Mouse (Mus musculus) gastrocnemius, postnatal 36 days (tissue): Measurements from ENCODE around the gene Dkc1. TPM values are rescaled to one million over a fixed set of nuclear protein-coding genes. Genes with fewer than 3 reads are reported as not detected.
"Not testable (repeated sequence)": the region's sequence is repeated elsewhere in the genome, so short reads cannot be mapped to it uniquely, and the experiment has no call there.

Experiments used
- DNase-seq, 2 experiments: peaks; one replicate each; pipeline ENCODE4 v3.0.0; 2022
- intact Hi-C: fragments of 180-260 bp; cut with DNase I; formaldehyde crosslinking; loops from one replicate; pipeline ENCODE4 v1.15.1; 2025
- total RNA-seq, 2 experiments: library from RNA; stranded (reverse); gene quantifications; 2 replicates each; pipeline ENCODE4 v1.2.3; 2021

The Dkc1 gene
- total RNA-seq, 2 experiments from 2014 or later, result 25.5 to 29.2 TPM

DNA sequence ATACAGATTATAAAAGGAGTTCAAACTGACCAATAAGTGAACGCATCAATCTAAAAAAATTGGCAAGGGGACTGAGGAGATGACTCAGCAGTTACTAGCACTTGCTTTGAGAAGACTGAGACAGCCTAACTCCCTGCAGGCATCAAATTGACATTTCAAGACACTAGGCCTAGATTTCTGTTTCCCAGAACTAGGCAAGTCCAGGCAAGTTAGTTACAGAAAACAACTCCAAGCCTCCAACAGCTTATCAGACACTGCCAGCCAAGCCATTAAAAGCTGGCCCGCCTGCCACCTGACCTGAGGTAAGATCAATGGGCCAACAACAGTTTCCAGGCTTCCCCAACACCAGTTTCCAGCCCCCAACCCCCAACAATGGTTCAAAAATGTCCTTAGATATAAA lies 42.1 kb downstream of the Dkc1 start:
- intact Hi-C loops, result no loop called here
- DNase-seq, result no peak

DNA sequence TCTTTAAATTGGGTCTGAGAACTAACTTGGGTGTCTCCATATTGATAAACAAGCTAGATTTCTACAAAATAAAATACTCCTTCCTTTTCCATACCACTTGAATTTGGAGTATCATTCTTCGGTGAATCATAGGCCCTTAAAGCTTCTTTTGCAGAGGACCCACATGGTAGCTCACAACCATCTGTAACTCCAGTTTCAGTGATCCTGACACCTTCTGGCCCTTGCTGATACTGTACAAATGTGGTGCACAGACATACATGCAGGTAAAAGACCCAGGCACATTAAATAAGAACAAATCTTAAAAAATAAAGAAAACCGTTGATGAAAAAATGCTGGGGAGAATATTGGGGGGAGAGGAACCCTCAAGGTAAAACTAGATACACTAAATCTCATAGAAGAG lies 42.5 kb downstream of the Dkc1 start:
- DNase-seq, result no peak
- intact Hi-C loops, result no loop called here

DNA sequence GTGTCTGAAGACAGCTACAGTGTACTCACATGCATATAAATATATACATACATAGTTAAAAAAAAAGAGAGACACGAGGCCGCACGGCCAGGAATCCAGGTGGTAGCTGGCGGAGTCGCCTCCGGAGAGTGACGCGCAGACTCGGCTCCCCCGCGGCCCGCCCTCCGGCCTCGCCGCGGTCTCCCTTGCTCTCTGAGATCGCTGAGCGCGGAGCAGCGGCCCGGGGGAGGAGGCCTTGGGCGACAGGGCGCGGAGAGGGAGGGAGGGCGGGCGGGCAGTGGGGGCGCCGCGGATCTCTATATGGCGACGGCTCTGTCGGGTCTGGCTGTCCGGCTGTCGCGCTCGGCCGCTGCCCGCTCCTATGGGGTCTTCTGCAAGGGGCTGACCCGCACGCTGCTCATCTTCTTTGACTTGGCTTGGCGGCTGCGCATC lies 47.5 kb downstream of the Dkc1 start:
- intact Hi-C loops, DNase-seq: not testable (repeated sequence)

DNA sequence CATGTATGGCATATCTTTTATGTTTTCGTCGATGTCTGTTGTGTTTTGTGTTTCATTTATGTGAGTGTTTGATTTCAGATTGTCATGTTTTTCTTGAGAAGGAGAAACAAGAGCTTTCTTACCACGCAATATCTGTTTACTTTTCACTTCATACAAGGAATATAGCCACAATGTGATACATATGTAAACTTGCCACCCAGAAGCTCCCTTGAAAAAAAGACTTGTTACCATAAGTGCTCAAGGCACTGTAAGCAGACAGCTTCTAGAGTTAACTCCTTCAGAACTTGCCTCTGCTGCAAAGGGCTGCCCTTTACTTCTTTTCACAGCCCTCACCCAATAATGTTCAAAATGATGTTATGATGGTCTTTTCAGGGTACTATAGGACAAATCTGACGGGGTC lies 52.8 kb downstream of the Dkc1 start:
- DNase-seq, result no peak
- intact Hi-C loops, result no loop called here

DNA sequence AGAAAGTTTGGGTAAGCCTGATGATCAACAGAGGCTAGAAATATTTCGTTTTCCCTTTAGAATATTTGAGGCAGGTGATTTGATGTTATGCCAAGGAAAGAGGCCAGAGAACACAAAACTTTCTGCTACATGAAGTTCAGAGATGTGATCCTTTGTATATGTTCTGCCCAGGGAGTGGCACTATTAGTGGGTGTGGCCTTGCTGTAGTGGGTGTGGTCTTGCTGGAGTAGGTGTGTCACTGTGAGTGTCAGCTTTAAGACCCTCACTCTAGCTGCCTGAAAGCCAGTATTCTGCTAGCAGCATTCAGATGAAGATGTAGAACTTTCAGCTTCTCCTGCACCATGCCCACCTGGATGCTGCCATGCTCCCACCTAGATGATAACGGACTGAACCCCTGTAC lies 54.6 kb downstream of the Dkc1 start:
- intact Hi-C loops, result no loop called here
- no peak for DNase-seq

DNA sequence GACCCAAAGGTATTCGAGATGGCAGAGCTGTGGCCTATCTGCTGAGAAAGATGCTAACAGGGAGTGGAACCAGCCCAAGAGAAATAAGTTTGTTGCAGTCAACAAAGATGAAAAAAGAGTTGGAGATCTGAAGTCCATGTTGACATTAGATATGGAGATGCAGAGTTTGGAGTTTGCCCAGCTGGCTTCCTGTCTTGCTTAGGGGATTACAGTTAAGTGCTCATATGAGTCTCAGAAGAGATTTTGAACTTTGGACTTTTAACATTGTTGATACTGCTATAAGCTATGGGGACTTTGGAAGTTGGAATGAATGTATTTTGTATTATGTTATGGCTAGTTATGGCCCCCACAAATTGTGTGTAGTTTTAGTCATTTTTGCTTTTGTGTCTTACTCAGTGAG lies 56.6 kb downstream of the Dkc1 start:
- intact Hi-C loops, result no loop called here
- DNase-seq, result no peak

DNA sequence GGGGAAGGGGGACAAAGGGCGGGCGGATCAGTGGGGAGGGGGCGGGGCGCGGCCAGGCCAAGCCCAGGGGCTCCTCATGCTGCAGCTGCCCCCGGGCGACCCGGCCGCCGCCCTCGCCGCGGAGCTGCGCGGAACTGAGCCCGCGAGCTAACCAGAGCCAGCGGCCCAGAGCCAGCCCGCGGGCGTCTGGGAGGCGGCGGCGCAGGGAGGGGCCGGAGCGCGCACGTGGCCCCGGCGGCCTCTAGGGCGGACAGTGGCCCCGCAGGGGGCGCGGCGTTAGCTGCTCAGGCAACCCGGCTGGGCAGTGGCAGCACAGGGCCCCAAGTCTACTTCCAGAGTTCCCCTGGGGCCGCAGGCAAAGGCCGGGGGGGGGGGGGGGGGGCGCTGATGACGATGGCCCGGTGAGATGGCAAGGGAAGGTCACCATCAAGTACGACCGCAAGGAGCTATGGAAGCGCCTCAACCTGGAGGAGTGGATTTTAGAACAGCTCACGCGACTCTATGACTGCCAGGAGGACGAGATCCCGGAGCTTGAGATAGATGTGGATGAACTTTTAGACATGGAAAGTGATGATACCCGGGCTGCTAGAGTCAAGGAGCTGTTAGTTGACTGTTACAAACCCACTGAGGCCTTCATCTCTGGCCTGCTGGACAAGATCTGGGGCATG lies 60.1 kb downstream of the Dkc1 start:
- DNase-seq, result peak; percentile 31 to 36
- intact Hi-C loops, result no loop called here

Other genes starting within 250 kb of the Dkc1 start
- under 1 TPM; 0.52 to 0.84 TPM for gene Gab3, start 10.4 kb upstream of the Dkc1 start, total RNA-seq
- gene Mpp1, start 35.2 kb downstream of the Dkc1 start, total RNA-seq, result 10 to 100 TPM; 12.2 to 13.8 TPM
- gene Smim9, start 67.9 kb downstream of the Dkc1 start, total RNA-seq, result not detected